Mouse (Mus musculus): ENCODE data around the gene Ppdpf. TPM values are rescaled to one million over a fixed set of nuclear protein-coding genes. Genes with fewer than 3 reads are reported as not detected.
"Not testable (repeated sequence)": the region's sequence is repeated elsewhere in the genome, so short reads cannot be mapped to it uniquely, and the experiment has no call there.

Ppdpf gene
- polyA plus RNA-seq, 1 experiment, result 147 TPM

DNA sequence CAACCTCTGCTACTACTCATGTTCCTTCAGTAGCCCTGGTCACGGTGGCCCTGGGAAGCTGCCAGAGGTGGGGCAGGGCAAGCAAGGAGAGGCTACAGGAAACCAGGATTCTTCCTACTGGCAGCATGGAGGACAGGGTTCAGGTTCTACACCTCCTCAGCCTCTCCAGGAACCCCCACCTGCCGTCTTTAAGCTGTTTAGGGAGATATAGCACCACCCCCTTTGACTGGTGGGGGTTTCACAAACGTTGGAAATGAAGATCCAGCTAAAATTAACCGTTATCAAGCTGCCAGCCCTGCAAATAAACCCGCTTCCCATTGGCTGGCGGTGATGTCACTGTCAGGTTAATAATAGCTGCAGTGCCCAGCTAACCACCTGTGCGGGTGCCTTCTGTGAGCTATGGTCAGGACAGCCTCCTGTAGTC lies 27.9 kb upstream of the Ppdpf start:
- no peak for DNase-seq (ENCODE audit: low spot score)

DNA sequence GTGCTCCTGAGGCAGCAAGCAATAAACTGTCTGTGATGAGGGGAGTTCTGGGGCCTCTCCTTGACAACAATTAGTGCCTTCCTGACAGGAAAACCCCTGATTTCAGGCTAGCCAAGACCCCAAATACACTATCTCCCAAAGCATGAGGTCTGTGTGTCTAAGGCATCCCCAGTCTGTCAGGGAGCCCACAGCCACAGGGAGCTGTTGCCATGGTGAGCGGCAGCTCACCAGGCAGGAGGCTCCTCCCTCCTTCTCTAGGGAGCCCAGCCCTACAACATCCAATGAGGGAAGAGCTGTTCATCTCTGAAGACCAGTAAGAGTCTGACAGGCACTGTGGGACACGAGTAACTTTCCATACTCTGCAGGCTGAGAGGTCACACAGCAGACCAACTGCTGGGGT lies 27.3 kb upstream of the Ppdpf start:
- no peak for DNase-seq (ENCODE audit: low spot score)

DNA sequence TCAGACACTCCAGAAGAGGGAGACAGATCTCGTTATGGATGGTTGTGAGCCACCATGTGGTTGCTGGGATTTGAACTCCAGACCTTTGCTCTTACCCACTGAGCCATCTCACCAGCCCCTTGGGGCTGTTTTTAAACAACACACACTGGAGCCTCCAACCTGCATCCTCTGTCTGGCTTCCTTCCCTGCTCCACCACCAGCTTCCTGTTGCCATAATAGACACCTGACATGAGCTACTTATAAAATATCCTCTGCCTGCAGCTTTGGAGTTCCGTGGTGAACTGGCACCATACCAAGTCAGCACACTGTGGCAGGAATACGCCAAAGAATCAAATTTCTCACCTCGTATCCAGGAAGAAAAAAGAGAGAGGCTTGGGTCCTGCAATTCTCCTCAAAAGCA lies 26.2 kb upstream of the Ppdpf start:
- DNase-seq (ENCODE audit: low spot score), result no peak

DNA sequence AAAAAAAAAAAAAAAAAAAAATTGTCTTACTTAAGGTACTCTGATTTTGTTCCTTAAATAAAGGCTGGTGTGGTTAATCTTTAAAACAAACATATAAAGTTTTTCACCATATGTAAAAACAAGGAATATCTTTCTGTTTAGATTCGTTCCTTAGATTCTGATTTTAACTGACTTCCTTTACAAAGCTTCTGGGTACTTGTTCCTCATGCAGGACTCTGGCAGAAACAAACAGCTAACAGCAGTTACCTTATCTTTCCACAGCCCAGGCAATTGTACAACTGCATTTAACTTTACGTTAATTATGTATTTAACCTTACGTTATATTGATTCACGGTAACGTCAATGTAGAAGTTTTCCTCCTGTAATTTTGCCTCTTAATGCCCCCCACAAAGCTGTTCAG lies 20.6 kb upstream of the Ppdpf start:
- DNase-seq (ENCODE audit: low spot score), result no peak

DNA sequence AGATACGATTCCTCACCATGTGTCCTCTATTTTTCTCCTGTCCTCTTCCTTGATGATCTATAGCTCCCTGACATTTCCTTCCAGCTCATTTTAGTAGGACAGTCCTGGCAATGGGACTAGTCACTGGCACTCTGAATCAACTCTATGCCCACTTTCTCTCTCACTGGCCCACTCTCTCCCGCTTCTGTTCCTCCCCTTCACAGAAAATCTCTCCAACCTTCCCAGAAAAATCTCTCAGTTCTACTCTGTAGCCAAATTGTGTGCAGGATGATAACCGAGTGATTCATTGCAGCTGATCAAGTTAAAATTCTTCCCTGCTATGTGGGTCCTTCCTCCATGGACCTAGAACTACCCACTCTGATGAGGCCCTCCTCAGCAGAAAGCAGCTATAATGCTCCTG lies 12.4 kb upstream of the Ppdpf start:
- no peak for DNase-seq (ENCODE audit: low spot score)

DNA sequence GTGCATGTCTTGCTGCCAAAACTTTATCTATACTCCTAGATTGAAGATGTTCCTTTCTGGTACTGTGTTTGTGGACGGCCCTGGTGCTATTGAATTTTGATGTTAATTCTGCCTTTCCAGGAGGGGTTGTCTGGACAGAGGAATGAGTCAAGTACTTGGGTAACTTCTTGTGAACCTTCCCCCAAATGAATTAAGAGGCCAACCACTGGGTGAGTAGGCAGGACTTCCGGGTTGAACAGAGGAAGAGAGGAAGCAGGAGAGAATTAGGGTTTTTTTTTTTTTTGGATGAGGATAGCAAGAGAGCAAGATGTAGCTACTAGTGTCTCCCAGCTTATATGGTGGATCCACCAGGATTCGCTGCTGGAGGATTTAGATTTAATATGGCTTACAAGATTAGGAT lies 9.0 kb upstream of the Ppdpf start:
- no peak for DNase-seq (ENCODE audit: low spot score)

DNA sequence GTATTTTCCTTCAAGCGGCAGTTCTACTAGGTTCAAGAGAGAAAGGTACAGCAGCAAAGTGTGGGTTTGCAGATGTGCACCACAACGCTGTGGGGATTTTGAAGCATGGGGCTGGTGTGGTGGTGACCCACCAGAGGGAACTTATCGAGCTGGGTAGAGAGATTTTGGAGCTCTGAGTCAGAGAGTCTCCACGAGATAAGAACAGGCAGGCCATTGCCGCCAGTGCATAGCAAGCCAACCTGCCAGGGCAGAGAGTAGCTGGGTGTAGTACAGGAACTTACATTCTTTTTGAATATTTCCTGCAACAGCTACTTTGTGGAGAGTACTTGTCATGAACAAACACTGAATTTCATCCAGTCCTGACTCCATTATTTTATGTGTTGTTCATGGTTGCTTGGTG lies 8.6 kb upstream of the Ppdpf start:
- no peak for DNase-seq (ENCODE audit: low spot score)

DNA sequence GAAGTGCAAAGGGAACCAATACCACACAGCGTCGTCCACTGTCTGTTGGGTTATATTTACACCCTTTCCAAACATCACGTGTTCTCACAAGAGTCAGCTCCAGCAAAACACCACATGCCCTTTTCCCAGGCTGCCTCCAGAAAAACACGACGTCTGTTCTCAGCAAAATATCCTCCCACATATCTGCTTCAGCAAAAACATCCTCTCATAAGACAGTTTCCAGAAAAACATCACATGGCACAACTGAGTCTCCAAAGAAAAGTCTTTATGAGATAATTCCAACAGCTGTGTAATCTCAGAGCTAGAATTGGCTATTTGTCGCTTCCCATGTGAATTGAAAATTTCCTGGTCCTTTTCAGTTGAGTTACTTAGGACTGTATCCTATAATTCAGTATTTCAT lies 6.1 kb upstream of the Ppdpf start:
- DNase-seq (ENCODE audit: low spot score), result no peak

DNA sequence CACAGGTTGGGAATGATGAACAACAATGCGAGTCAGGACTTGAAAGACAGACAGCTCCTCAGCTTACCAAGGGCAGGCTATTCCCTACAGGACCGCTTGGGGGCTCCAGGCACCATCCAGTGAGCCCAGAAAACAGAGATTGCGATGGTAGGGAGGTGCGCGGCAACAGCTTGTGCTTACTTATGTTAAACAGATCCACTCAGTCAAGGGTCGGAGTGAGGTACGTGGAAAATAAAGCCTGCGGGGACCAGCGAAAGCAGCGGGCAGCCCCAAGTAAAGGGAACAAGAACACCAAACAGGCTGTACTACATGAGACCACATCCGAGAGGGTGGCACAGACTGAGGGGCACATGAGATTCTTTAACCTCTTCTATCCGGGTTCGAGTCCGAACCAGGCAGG lies 412 bp upstream of the Ppdpf start:
- peak; percentile 62 for DNase-seq (ENCODE audit: low spot score)

DNA sequence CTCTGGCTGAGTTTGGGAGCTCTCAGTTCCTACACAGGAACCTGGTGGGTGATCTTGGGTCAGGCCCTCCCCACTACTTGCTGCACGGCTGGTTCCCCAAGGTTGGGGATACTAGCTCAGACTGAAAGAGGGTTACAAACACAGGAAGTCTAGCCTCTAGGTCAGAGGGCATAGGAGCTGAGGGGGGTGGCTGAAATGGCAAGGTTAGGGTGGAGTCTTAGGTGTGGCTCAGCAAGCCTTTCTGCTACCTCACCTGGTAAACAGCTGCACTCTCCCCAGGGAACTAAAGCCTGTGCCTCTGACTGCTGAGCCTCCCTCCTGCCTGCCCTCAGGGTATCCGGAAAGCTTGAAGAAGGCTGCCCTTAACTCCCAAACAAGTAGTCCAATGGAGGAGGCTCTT lies 1.6 kb downstream of the Ppdpf start:
- DNase-seq (ENCODE audit: low spot score), result peak; percentile 33

DNA sequence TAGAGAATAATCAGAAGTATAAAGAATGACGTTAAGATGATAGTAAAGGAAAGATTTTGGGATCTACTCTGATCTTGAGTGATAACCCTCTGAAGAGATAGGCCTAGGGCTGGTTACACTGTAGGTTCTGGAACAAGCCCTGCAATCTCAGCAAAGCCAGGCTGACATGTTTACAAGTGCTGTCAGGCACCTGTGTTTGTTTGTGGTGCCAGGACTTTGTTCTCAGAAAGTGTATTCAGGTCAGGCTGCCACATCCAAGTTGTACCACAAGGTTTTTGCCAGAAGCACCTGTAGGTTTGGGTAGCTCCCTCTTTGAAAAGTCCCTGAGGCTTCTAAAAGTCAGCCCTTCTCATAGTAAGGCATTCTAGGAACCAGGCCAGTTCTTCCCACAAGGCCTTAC lies 2.3 kb downstream of the Ppdpf start:
- DNase-seq (ENCODE audit: low spot score), result no peak

DNA sequence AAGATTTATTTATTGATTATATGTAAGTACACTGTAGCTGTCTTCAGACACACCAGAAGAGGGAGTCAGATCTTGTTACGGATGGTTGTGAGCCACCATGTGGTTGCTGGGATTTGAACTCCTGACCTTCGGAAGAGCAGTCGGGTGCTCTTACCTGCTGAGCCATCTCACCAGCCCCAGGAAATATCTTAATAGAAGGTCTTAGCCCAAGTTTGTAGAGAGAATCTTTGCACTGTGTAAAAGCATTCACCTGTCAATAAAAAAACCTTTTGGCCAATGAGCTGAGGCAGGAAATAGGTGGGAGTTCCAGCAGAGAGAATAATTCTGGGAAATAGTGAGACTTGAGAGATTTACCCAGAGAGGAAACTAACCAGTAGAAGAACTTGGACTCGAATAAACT lies 4.3 kb downstream of the Ppdpf start:
- not testable (repeated sequence) for DNase-seq (ENCODE audit: low spot score)

DNA sequence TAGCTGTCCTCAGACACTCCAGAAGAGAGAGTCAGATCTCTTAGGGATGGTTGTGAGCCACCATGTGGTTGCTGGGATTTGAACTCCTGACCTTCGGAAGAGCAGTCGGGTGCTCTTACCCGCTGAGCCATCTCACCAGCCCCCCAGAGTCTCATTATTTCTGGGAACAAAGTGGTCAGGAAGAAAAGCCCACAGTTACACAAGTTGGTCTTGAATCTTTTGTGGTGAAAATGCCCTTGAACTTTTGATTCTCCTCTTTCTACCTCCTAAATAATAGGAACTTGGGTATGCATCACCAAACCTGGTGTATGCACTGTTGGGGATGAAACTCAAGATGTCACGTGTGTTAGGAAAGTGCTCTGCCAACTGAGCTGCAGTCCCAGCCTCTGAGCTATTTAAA lies 4.9 kb downstream of the Ppdpf start:
- no peak for DNase-seq (ENCODE audit: low spot score)

DNA sequence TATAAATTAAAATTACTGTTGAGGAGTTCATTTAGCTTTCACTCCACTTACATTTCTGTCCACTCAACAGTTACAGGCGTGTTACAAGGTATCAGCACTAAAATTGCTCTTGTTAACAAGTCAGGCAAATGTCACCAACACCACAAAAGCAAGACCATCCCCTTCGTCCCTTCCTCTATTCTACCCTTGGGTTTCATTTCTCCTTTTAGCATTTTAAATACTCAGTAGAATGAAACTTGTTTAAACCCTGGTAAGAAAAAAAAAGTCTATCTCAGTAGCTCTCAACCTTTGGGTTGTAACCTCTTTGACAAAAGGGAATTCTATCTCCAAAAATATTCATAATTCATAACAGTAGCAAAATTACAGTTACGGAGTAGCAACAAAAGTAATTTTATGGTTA lies 6.0 kb downstream of the Ppdpf start:
- DNase-seq (ENCODE audit: low spot score), result no peak

DNA sequence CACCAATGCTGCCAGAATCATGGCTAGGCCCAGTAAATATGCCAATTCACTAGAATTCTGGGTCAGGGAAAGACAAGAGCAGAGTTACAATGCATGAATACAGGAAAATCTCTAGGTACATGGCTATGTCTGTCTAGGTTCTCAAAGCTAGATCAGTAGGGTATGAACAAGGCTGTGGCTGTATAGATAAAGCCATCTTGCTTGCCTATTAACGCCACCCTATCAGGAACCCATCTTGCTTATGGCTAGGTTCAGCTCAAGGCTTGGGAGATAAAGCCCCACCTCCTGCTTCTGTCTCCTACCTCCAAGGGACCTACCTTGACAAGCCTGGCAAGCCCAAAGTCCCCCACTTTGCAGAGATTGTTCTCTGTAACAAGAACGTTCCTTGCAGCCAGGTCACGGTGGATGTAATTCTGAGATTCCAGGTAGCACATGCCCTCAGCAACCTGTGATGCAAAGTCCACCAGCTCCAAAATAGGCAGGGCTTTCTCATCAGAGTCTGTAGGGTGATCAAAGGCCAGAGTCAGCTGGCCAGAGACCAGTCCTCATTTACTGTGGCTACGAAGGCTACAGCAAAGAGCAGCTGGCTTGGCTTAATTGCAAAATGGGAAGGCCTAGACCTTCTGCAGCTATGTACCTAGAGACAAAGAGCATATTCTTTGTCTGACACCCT lies 9.7 kb downstream of the Ppdpf start:
- DNase-seq (ENCODE audit: low spot score), result no peak

DNA sequence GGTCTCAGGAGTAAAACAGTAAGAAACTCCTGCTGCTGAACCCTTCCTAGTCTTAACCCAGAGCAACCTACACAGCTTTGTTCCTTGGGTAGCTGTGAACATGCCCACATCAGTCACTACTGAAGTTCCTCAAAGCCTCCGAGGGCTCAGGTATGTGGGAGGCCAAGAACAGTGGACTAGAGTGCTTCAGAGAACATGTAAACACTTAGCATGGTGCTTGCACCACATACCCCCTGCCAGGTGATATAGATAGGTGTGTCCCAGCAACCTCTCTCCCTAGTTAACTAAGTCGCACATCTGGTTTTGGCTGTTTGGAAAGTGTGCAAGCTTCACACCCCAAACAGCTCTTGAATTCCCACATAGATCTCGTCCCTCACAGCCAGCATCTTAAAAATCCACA lies 14.6 kb downstream of the Ppdpf start:
- no peak for DNase-seq (ENCODE audit: low spot score)

DNA sequence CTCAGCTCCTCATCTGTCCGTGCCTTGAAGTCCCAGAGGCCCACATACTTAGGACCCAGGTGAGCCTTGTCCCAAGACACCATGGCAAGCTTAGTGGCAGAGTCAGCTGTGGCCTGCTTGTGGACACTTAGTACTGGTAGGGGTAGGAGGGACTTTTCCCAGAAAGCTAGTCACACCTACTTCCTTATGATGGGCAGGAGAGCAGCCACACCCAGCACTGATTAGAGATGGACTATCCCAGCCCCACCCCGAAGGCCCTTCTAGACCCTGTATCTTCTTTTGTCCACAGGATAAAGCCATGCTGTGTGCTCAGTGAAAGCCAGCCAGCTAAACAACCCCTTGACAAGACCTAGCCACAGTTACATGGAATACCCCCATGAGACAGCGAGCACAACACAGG lies 15.4 kb downstream of the Ppdpf start, which contains the start of gene Ptk6:
Gene Ptk6, minus strand, starts transcription at position 368 of the 400 bp plus-strand sequence.
- DNase-seq (ENCODE audit: low spot score), result no peak

DNA sequence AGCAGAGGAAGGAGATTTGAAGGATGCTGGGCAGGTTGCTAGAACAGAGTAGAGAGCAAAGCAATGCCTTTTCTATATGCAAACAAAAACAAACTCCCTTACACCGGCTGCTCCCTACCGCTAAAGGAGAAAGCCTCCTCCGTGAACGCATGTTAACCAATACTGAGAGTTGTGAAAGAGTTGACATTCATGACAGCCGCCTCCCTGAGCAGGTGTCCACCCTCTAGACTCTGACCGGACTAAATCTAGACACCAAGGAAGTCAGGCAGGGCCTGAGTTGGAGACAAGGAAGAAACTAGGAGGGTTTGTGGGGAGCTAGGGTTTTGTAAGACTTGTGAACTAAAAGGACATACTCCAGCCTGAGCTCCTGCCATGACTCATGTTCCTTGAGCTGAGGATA lies 15.8 kb downstream of the Ppdpf start:
- no peak for DNase-seq (ENCODE audit: low spot score)

DNA sequence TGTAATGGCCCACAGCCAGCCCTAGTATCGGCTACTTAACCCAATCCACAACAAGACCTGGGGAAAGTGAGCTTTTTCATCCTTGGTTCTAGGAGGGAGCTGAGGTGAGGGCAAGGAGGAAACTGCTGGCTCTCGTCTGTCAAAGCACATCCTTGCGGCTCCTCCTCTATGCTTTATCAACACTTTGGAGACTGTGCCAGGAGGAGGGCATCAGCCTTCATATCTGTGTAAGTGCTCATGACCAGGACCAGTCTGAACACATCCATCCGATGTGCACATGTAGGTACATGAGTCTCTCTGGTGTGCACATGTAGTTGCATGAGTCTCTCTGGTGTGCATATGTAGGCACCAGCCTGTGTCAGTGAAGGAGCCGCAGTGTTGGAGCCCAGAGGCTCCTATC lies 18.6 kb downstream of the Ppdpf start:
- no peak for DNase-seq (ENCODE audit: low spot score)

DNA sequence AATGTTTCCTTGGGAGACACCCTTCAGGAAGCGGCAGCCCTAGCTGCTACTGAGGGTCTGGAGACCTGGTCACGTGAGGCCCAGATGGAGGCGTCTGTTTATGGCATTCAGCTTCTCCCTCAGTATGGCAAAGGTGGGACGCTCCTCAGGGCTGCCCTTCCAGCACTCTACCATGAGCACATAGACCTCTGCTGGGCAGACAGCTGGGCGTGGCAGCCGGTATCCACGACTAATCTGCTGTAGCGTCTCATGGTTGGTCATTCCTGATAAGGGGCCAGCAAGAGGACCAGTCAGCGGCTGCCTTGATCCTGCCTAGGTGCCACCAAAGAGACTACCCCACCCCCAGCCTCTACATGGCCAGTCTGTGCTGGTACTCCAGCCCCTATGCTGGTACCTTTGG lies 19.1 kb downstream of the Ppdpf start:
- no peak for DNase-seq (ENCODE audit: low spot score)

DNA sequence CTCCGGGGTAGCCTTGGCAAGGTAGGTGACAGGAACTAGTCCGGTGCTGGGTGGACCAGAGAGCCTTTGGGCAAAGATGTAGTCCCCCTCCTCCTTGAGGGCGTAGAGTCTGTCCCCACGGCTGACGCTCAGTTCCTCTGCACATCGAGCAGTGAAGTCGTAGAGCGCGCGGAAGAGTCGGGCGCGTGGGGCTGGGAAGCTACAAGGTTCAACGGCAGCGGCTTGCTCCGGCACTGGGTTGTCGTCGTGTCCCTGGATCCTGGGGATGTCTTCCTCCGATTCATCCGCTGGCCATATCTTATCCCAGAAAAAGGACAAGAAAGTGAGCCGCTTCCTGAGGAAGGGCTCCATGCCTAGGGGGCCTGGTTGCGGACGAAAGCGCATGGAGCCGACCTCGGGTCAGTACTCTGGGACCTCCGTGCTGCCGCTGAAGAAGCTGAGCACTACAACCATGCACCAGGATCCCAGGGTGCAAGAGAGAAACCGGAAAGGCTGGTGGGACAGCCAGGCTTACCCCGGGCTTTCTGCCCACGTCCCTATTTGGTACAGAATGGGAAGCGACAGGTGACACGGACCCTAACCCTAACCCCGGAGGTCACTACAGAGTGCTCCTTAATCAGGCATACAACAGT lies 25.5 kb downstream of the Ppdpf start:
- DNase-seq (ENCODE audit: low spot score), result no peak

DNA sequence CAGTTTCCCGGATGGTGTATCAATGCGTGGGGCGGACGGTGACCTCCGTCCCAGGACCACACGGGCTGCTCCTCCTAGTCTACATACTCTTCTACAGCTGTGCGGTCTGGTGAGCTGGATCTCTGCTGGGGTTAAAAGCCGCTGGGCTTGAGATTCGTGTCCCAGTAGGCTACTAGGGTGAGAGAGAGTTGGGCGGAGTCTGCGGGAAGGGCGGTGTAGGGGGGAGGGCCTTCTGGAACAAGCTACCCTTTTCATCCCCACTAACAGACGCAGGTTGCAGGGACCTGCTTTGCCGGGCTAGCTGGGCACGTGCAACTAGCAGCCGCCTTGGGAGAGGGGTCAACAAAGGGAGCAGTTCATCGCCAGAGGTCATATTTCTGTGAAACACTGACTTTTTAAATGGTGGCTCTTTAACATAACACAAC lies 26.0 kb downstream of the Ppdpf start, which contains the start of gene Srms:
Gene Srms, minus strand, starts transcription at position 165 of the 425 bp plus-strand sequence.
- no peak for DNase-seq (ENCODE audit: low spot score)

DNA sequence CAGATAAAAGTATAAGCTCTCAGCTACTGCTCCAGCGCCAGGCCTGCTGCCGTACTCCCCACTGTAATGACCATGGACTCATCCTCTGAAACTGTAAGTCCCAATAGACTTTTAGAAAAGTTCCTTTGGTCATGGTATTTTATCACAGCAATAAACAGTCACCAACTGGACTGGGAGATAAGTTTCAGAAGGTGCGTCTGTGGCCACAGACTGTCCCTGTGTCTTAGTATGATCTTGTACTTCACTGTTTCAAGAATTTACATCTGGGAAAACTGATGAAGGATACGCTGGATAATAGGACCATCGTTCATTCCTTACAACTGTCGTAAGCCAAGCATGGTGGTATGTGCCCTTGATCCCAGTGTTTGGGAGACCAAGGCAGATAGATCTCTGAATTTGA lies 29.0 kb downstream of the Ppdpf start:
- no peak for DNase-seq (ENCODE audit: low spot score)
